Mouse (Mus musculus): Measurements from ENCODE around the gene Enc1. TPM values are rescaled to one million over a fixed set of nuclear protein-coding genes. Genes with fewer than 3 reads are reported as not detected.
A peak's percentile ranks its signal among the peaks of the same experiment; 100 is the strongest.

The Enc1 gene
- total and polyA plus RNA-seq, 2 experiments from 2014 or later, result 76.8 to 423 TPM

- Histone ChIP-seq H3K4me3 (ENCODE audit: low read depth, low read length) (no peak overlapping the region), H3K4me2 (ENCODE audit: low read depth) (no peak overlapping the region), H3K9ac (no peak overlapping the region), H3K27ac (ENCODE audit: low read depth, low read length) (no peak overlapping the region), H3K36me3 (ENCODE audit: insufficient read depth) (no peaks in the 10 kb centered on the region), H3K27me3 (ENCODE audit: insufficient read depth, low read length) (no peaks in the 10 kb centered on the region), H3K4me1 (ENCODE audit: insufficient read depth) (no peaks in the 10 kb centered on the region), H3K9me3 (ENCODE audit: low read length) (no peaks in the 10 kb centered on the region)
- 88% methylated on average over 2 of the region's 2 CpGs for WGBS
- ATAC-seq, result no peak
- DNase-seq, result no peak
- no peak for TF ChIP-seq CTCF (IDR thresholded peaks at IDR 0.05; ENCODE audit: low read depth)
These were observed 29.8 kb downstream of the Enc1 start for GRCm38 (mm10) chr13:97270723-97271122.

GRCm38 (mm10) chr13:97271641-97272040 is 30.7 kb downstream of the Enc1 start:
- no peak for ATAC-seq
- TF ChIP-seq CTCF (IDR thresholded peaks at IDR 0.05; ENCODE audit: low read depth), result no peak
- Histone ChIP-seq H3K9me3 (ENCODE audit: low read length) (no peaks in the 10 kb centered on the region), H3K4me2 (ENCODE audit: low read depth) (no peak overlapping the region), H3K36me3 (ENCODE audit: insufficient read depth) (no peaks in the 10 kb centered on the region), H3K4me3 (ENCODE audit: low read depth, low read length) (no peak overlapping the region), H3K27ac (ENCODE audit: low read depth, low read length) (no peak overlapping the region), H3K9ac (no peak overlapping the region), H3K27me3 (ENCODE audit: insufficient read depth, low read length) (no peaks in the 10 kb centered on the region), H3K4me1 (ENCODE audit: insufficient read depth) (no peaks in the 10 kb centered on the region)
- 64% methylated on average over 6 of the region's 6 CpGs for WGBS
- no peak for DNase-seq

GRCm38 (mm10) chr13:97274757-97275156 is 33.9 kb downstream of the Enc1 start:
- Histone ChIP-seq H3K36me3 (ENCODE audit: insufficient read depth) (no peaks in the 10 kb centered on the region), H3K4me2 (ENCODE audit: low read depth) (no peak overlapping the region), H3K9me3 (ENCODE audit: low read length) (no peaks in the 10 kb centered on the region), H3K4me1 (ENCODE audit: insufficient read depth) (no peaks in the 10 kb centered on the region), H3K9ac (no peak overlapping the region), H3K27me3 (ENCODE audit: insufficient read depth, low read length) (no peaks in the 10 kb centered on the region), H3K27ac (ENCODE audit: low read depth, low read length) (no peak overlapping the region), H3K4me3 (ENCODE audit: low read depth, low read length) (no peak overlapping the region)
- no peak for DNase-seq
- no peak for TF ChIP-seq CTCF (IDR thresholded peaks at IDR 0.05; ENCODE audit: low read depth)
- ATAC-seq, result no peak
- 89% methylated on average over 3 of the region's 3 CpGs for WGBS

GRCm38 (mm10) chr13:97275482-97275881 is 34.6 kb downstream of the Enc1 start:
- no peaks in the 10 kb centered on the region for H3K9me3 ChIP-seq (ENCODE audit: low read length)
- 84% methylated on average over 10 of the region's 10 CpGs for WGBS
- no peak for TF ChIP-seq CTCF (IDR thresholded peaks at IDR 0.05; ENCODE audit: low read depth)
- no peak overlapping the region for H3K9ac ChIP-seq
- no peaks in the 10 kb centered on the region for H3K36me3 ChIP-seq (ENCODE audit: insufficient read depth)
- no peak overlapping the region for H3K4me2 ChIP-seq (ENCODE audit: low read depth)
- no peaks in the 10 kb centered on the region for H3K27me3 ChIP-seq (ENCODE audit: insufficient read depth, low read length)
- ATAC-seq (no peak), DNase-seq (no peak)
- H3K4me3 ChIP-seq (ENCODE audit: low read depth, low read length), result no peak overlapping the region
- H3K4me1 ChIP-seq (ENCODE audit: insufficient read depth), result no peaks in the 10 kb centered on the region
- H3K27ac ChIP-seq (ENCODE audit: low read depth, low read length), result no peak overlapping the region

GRCm38 (mm10) chr13:97282051-97282910 is 41.4 kb downstream of the Enc1 start:
- Histone ChIP-seq H3K9ac (no peak overlapping the region), H3K36me3 (ENCODE audit: insufficient read depth) (no peaks in the 10 kb centered on the region), H3K27ac (ENCODE audit: low read depth, low read length) (no peak overlapping the region), H3K9me3 (ENCODE audit: low read length) (no peaks in the 10 kb centered on the region), H3K4me2 (ENCODE audit: low read depth) (peak overlapping the region; percentile 49), H3K27me3 (ENCODE audit: insufficient read depth, low read length) (no peaks in the 10 kb centered on the region), H3K4me1 (ENCODE audit: insufficient read depth) (no peaks in the 10 kb centered on the region), H3K4me3 (ENCODE audit: low read depth, low read length) (peak overlapping the region; percentile 6; the same call in 1 of the 2 replicates)
- 24% methylated on average over 26 of the region's 26 CpGs for WGBS
- DNase-seq (peak; percentile 39), ATAC-seq (no peak; the same call in 1 of the 2 replicates)
- TF ChIP-seq CTCF (IDR thresholded peaks at IDR 0.05; ENCODE audit: low read depth), result no peak

- Histone ChIP-seq H3K4me2 (ENCODE audit: low read depth) (no peak overlapping the region; the same call in 1 of the 2 replicates), H3K36me3 (ENCODE audit: insufficient read depth) (no peaks in the 10 kb centered on the region), H3K4me3 (ENCODE audit: low read depth, low read length) (no peak overlapping the region), H3K27ac (ENCODE audit: low read depth, low read length) (no peak overlapping the region), H3K9ac (no peak overlapping the region), H3K9me3 (ENCODE audit: low read length) (no peaks in the 10 kb centered on the region), H3K27me3 (ENCODE audit: insufficient read depth, low read length) (no peaks in the 10 kb centered on the region), H3K4me1 (ENCODE audit: insufficient read depth) (no peaks in the 10 kb centered on the region)
- 11% methylated on average over 9 of the region's 9 CpGs for WGBS
- DNase-seq (no peak), ATAC-seq (no peak)
- TF ChIP-seq CTCF (IDR thresholded peaks at IDR 0.05; ENCODE audit: low read depth), result no peak
These were observed 42.0 kb downstream of the Enc1 start for GRCm38 (mm10) chr13:97282911-97283281.

GRCm38 (mm10) chr13:97287046-97287445 is 46.1 kb downstream of the Enc1 start:
- Histone ChIP-seq H3K9ac (no peak overlapping the region), H3K4me3 (ENCODE audit: low read depth, low read length) (no peak overlapping the region), H3K4me2 (ENCODE audit: low read depth) (no peak overlapping the region), H3K36me3 (ENCODE audit: insufficient read depth) (no peaks in the 10 kb centered on the region), H3K9me3 (ENCODE audit: low read length) (no peaks in the 10 kb centered on the region), H3K27ac (ENCODE audit: low read depth, low read length) (no peak overlapping the region), H3K27me3 (ENCODE audit: insufficient read depth, low read length) (no peaks in the 10 kb centered on the region), H3K4me1 (ENCODE audit: insufficient read depth) (0 out of 2 replicates have a peak, but pooled peaks cover under 1% of the 10 kb centered on the region)
- 89% methylated on average over 3 of the region's 3 CpGs for WGBS
- DNase-seq, result no peak
- no peak for ATAC-seq
- no peak for TF ChIP-seq CTCF (IDR thresholded peaks at IDR 0.05; ENCODE audit: low read depth)
